Mouse (Mus musculus) heart, postnatal 14 days (tissue): ENCODE measurements around the gene Gm20388. TPM values are rescaled to one million over a fixed set of nuclear protein-coding genes. Genes with fewer than 3 reads are reported as not detected.

Source experiments
- DNase-seq, 2 experiments: peaks; one replicate each; pipeline ENCODE4 v3.0.0; 2021 to 2022
- intact Hi-C: fragments of 180-260 bp; cut with DNase I; formaldehyde crosslinking; loops from one replicate; pipeline ENCODE4 v1.15.1; 2025
- total RNA-seq, 2 experiments: library from RNA; stranded (reverse); gene quantifications; 2 replicates each; pipeline ENCODE4 v1.2.3; 2021

The Gm20388 gene
- total RNA-seq, 2 experiments from 2014 or later: 0.24 TPM; not detected in 1

GRCm38 (mm10) chr8:123697329-123697728, 3786.7 kb downstream of the Gm20388 start:
- intact Hi-C loops: no loop called here
- DNase-seq: no peak

GRCm38 (mm10) chr8:123700399-123701070, 3789.9 kb downstream of the Gm20388 start:
- no peak for DNase-seq
- intact Hi-C loops: loop anchor here (5.0 kb wide), 1 partner anchor 43 kb away; no protein-coding TSS in a partner anchor

- intact Hi-C loops: loop anchor here (5.0 kb wide), 1 partner anchor 45 kb away; no protein-coding TSS in a partner anchor
Observed at GRCm38 (mm10) chr8:123701952-123702587, 3791.4 kb downstream of the Gm20388 start.

GRCm38 (mm10) chr8:123705376-123705775, 3794.7 kb downstream of the Gm20388 start:
- DNase-seq: no peak
- intact Hi-C loops: no loop called here

More at GRCm38 (mm10) chr8:123701952-123702587, 3791.4 kb downstream of the Gm20388 start:
- peak; percentile 84 to 86 for DNase-seq

DNA sequence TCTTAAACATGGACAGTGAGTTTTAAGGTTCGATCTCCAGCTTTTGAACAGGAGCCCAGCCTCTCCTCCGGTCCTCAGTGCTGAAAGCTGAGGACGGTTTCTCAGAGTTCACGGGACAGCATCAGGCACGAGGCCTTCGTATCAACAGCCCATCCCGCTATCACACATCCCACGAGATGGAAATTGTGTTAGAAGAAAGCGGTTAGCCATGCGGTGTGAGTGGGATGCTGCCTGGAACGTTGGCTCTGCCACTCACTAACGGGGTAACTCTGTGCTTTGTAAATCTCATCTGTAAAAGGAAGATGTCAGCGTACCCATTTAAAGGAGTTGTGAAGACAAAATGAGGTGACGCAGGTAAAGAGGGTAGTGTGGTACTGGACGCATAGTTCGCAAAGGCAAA, 3796.5 kb downstream of the Gm20388 start:
- intact Hi-C loops: no loop called here
- no peak for DNase-seq

GRCm38 (mm10) chr8:123708729-123709128, 3798.1 kb downstream of the Gm20388 start:
- intact Hi-C loops: no loop called here
- DNase-seq: no peak

GRCm38 (mm10) chr8:123710335-123710734, 3799.7 kb downstream of the Gm20388 start:
- intact Hi-C loops: no loop called here
- DNase-seq: no peak

GRCm38 (mm10) chr8:123714451-123714850, 3803.8 kb downstream of the Gm20388 start:
- DNase-seq: no peak
- intact Hi-C loops: no loop called here

DNA sequence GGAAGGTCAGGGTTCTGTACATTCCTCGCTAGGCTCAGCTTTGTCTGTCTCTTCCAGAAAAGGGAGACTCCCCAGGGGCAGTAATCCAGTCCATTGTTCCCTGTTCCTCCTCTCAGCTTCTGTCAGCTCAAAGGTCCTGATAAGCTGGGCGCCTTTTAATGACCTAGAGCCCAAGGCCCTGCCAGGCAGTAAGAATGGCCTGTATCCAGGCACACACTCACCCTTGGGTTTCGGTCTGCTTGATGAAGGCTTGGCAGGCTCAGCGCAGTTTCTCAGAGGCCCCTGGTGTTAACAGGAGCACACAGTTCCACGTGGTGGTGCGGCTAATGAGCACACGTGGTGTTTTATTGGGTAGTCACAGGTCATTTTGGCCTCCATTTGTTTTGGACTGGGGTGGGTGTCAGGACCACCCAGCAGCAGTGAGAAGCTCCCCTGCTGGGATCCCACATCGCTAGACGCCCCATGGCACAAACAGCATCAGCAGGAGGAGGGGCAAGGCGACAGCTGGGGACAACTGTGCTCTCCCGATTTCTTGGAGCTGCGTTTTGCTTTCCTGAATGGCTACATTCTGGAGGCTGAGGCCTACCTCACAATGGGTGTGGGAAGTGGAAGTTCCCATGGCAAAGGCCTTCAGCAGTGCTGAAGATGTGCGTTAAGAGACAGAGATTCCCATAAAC, 3805.4 kb downstream of the Gm20388 start:
- peak; percentile 40 to 60 for DNase-seq
- intact Hi-C loops: no loop called here

DNA sequence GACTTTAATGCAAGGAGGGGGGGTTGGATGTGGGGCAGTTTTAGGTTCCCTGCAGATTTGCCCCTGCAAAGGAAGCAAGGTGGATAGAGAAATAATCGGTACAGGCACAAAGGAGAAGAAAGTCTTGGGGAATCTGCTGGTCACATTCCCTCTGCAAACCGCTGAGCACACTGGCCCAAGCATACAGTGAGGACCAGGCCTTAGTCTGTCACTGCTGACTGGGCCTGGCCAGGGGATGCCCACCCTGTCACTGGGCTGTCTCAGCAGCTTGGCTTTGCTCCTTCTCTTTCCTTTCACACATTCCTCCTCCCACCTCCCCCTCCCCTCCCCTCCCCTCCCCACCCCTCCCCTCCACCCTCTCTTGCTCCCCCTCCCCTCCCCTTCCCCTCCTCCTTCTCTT, 3806.5 kb downstream of the Gm20388 start:
- intact Hi-C loops: loop anchor here (1.0 kb wide), 1 partner anchor 34 kb away; no protein-coding TSS in a partner anchor
- DNase-seq: peak in 1 of 2 experiments; percentile 17

- peak; percentile 41 to 73 for DNase-seq
- intact Hi-C loops: loop anchor here (1.0 kb wide), 1 partner anchor 33 kb away; no protein-coding TSS in a partner anchor
Observed at GRCm38 (mm10) chr8:123717516-123718490, 3807.2 kb downstream of the Gm20388 start.

GRCm38 (mm10) chr8:123718752-123719151, 3808.1 kb downstream of the Gm20388 start:
- no peak for DNase-seq
- intact Hi-C loops: no loop called here

GRCm38 (mm10) chr8:123719280-123719679, 3808.6 kb downstream of the Gm20388 start:
- no peak for DNase-seq
- intact Hi-C loops: no loop called here

DNA sequence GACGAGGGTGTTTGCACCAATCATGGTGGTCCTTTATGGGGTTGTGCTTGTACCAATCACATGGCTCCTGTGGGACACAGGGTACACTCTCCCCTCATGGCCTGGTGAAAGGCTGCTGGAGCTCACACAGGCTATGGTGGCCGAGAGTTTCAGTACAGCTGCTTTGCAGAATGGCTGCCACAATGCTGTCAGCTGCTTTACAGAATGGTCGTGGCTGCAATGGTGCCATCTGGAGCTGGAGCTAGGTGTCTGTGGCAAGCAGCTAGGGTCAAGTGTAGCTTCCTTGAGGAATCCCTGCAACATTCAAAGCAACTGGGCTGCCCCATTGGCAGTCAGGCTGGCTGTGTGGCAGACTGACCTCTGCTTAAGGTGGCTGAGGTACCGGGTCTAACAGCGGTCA, 3809.2 kb downstream of the Gm20388 start:
- intact Hi-C loops: no loop called here

GRCm38 (mm10) chr8:123720471-123721001, 3809.9 kb downstream of the Gm20388 start:
- intact Hi-C loops: no loop called here
- DNase-seq: no peak

More for the DNA sequence above, 3809.2 kb downstream of the Gm20388 start:
- DNase-seq: no peak

GRCm38 (mm10) chr8:123722245-123722644, 3811.6 kb downstream of the Gm20388 start:
- intact Hi-C loops: no loop called here
- no peak for DNase-seq

- intact Hi-C loops: no loop called here
- no peak for DNase-seq
Observed at GRCm38 (mm10) chr8:123724752-123725151, 3814.1 kb downstream of the Gm20388 start.

- no peak for DNase-seq
- intact Hi-C loops: no loop called here
Observed at GRCm38 (mm10) chr8:123725261-123725660, 3814.6 kb downstream of the Gm20388 start.

GRCm38 (mm10) chr8:123726759-123727158, 3816.1 kb downstream of the Gm20388 start:
- intact Hi-C loops: no loop called here
- DNase-seq: no peak
